Mouse (Mus musculus) stomach, embryonic 16.5 days (tissue): ENCODE results near the gene Itga8. TPM values are rescaled to one million over a fixed set of nuclear protein-coding genes. Genes with fewer than 3 reads are reported as not detected.

Experiments used
- ATAC-seq: fragments of 200-750 bp; cut with Nextera tagmentation; 2 replicates; pipeline ENCODE4 v1.8.0; 2017; ENCODE audit warnings: moderate number of reproducible peaks, moderate TSS enrichment; ENCODE audit not compliant: insufficient read depth, low FRiP score
- H3K27ac ChIP-seq: fragments of 300-500 bp; sonication (generic); 2 replicates; pipeline ENCODE4 v1.5.1; 2014; ENCODE audit warnings: low read length
- H3K27me3 ChIP-seq: fragments of 300-500 bp; sonication (generic); 2 replicates; pipeline ENCODE4 v1.6.1; 2014; ENCODE audit warnings: low read length, control low read depth, mixed read lengths; ENCODE audit not compliant: control insufficient read depth, insufficient read depth
- H3K36me3 ChIP-seq: fragments of 300-500 bp; sonication (generic); 2 replicates; pipeline ENCODE4 v1.6.1; 2014; ENCODE audit warnings: low read length; ENCODE audit not compliant: control insufficient read depth, insufficient read depth
- H3K4me1 ChIP-seq: fragments of 300-500 bp; sonication (generic); 2 replicates; pipeline ENCODE4 v1.6.1; 2014; ENCODE audit warnings: low read length, control low read depth, mixed read lengths; ENCODE audit not compliant: control insufficient read depth, insufficient read depth
- H3K4me2 ChIP-seq: fragments of 300-500 bp; sonication (generic); 2 replicates; pipeline ENCODE4 v1.6.1; 2014; ENCODE audit warnings: low read depth, low read length, mixed read lengths
- H3K4me3 ChIP-seq: fragments of 300-500 bp; sonication (generic); replicated peaks from 2 replicates; pipeline ENCODE4 v1.5.1; 2014; ENCODE audit warnings: mild to moderate bottlenecking, low read length
- H3K9ac ChIP-seq: fragments of 300-500 bp; sonication (generic); 2 replicates; pipeline ENCODE4 v1.6.1; 2014; ENCODE audit warnings: low read length
- H3K9me3 ChIP-seq: fragments of 300-500 bp; sonication (generic); replicated peaks from 2 replicates; pipeline ENCODE4 v1.6.1; 2016; ENCODE audit warnings: low read length, control low read depth; ENCODE audit not compliant: control insufficient read depth
- WGBS: fragments of 180-500 bp; shearing (Covaris S2); extraction: QIAGEN DNeasy Blood & Tissue Kit; methylation state at CpG from one replicate; pipeline ENCODE4 v1.1.7; 2014; 5-methylcytosine and 5-hydroxymethylcytosine counted together
- polyA plus RNA-seq: library from polyadenylated mRNA; unstranded; fragments of >200 nt; fragmentation: Nextera tagmentation; extraction: Ambion mirVana; gene quantifications from 2 replicates; pipeline ENCODE4 v1.2.1, GENCODE M21; 2015

The Itga8 gene
- polyA plus RNA-seq, 1 experiment from 2014 or later: 23.4 TPM

DNA sequence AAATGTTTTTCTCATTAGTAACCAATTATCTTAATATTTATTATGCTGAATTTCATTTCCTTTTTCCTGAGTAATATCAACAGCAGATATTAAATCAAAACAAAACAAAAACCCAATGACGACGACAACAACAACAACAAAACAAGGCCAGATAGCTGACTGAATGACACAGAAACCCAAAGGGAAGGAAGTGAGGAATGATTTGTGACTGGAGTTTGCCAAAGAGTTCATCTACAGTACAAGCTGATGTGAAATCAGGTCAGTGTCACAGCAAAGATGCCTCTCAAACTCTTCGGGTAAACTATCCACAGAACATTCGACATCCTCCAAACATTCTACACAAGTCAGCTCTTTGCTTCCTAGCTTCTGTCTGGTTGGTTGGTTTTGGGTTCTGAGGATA, 104.0 kb downstream of the Itga8 start:
- no peak overlapping the region for H3K27ac ChIP-seq
- no peaks in the 10 kb centered on the region for H3K4me1 ChIP-seq
- H3K36me3 ChIP-seq: no peaks in the 10 kb centered on the region
- WGBS: 88% methylated on average over 4 of the region's 4 CpGs
- H3K9ac ChIP-seq: no peak overlapping the region
- no peak overlapping the region for H3K4me2 ChIP-seq
- H3K9me3 ChIP-seq: no peaks in the 10 kb centered on the region
- H3K27me3 ChIP-seq: no peaks in the 10 kb centered on the region
- no peak for ATAC-seq
- H3K4me3 ChIP-seq: no peak overlapping the region

DNA sequence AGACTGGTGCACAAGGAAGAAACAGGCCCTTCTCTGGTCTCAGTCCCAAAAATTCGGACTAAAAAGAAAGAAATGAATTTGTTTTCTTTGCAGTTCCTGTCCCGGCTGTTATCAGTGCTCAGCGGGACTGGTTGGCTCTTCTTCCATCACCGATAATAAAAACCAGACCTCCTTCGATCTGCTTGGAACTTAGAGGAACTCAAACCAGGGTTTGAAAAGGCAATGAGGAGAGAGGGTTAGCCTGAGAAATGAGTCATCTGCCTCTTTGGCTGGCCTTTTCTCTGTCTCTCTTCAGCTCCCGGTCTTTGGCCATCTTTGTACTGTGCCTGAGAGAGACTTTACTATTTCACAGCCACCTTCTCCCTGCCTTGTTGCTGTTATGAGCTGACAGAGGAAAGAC, 112.7 kb downstream of the Itga8 start:
- Histone ChIP-seq H3K4me3 (no peak overlapping the region), H3K9ac (no peak overlapping the region), H3K27me3 (no peaks in the 10 kb centered on the region), H3K9me3 (no peaks in the 10 kb centered on the region), H3K36me3 (no peaks in the 10 kb centered on the region), H3K27ac (no peak overlapping the region), H3K4me1 (no peaks in the 10 kb centered on the region), H3K4me2 (no peak overlapping the region)
- 55% methylated on average over 6 of the region's 6 CpGs for WGBS
- no peak for ATAC-seq

DNA sequence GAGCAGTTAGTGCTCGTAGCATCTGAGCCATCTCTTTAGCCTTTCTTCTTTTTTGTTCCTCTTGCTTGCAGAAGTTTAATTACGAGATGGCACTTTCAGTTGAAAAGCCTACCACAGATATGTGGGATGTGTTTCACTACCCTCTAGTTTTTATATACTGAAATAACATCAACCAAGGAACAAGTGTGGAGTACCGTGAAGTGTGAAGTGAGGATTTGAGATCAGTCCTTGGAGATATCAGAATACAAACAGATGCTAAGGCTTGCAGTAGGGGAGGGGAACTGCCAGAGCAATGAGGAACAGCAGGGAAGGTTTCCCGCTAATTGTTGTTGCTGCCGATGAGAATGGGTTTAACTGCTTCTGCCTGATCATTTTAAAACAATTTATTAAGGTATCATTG, 114.1 kb downstream of the Itga8 start:
- Histone ChIP-seq H3K4me2 (no peak overlapping the region), H3K36me3 (no peaks in the 10 kb centered on the region), H3K4me1 (no peaks in the 10 kb centered on the region), H3K9ac (no peak overlapping the region), H3K4me3 (no peak overlapping the region), H3K27me3 (no peaks in the 10 kb centered on the region), H3K27ac (no peak overlapping the region), H3K9me3 (no peaks in the 10 kb centered on the region)
- no peak for ATAC-seq
- 66% methylated on average over 5 of the region's 5 CpGs for WGBS

DNA sequence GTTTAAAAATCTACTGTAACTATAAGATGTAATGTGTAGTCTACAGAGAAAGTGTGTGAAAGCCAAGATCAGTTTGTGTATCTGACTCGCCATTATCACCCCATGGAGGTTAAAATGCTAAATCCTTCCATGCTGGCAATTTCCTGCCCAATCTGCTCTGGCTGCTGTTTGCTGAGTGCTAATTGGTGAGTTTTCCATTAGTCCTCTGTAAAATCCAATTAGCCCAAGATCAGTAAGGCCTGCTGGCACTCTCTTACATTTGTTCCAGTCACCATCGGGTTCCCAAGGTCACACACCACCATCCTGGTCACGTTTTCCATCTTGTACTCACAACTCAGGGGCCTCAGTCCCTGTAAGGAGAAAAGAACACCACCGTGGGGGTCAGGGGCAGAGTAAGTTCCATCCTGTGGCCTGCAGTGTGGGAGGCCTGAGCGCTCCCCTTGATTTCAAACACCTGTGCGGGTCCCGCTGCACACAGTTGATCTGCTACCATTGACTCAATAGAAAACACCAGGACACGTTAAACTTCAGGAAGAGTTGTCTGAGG, 119.2 kb downstream of the Itga8 start:
- WGBS: 57% methylated on average over 8 of the region's 8 CpGs
- Histone ChIP-seq H3K9ac (no peak overlapping the region), H3K4me2 (no peak overlapping the region), H3K27me3 (no peaks in the 10 kb centered on the region), H3K27ac (no peak overlapping the region), H3K9me3 (no peaks in the 10 kb centered on the region), H3K36me3 (no peaks in the 10 kb centered on the region), H3K4me1 (no peaks in the 10 kb centered on the region), H3K4me3 (no peak overlapping the region)
- ATAC-seq: no peak

DNA sequence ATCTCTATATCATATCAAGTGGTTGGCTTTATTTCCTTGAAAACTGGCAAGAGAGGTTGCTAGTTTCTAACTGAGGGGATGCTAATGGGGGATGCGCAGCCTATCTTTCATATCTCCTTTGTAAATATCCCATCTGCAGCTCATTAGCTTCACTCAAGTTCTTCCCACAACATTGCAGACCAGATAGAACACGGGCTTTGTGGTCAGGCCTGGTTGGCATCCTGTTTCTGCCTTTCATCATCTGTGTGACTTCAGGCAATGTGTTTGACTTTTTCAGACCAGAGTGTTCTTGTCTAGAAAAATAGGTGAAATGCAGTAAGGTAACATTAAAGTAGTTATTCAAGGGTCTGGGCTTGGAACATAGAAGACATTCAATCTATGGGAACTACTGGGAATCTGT, 121.1 kb downstream of the Itga8 start:
- no peak overlapping the region for H3K27ac ChIP-seq
- H3K4me1 ChIP-seq: no peaks in the 10 kb centered on the region
- 58% methylated on average over 2 of the region's 2 CpGs for WGBS
- no peaks in the 10 kb centered on the region for H3K36me3 ChIP-seq
- no peak overlapping the region for H3K9ac ChIP-seq
- H3K4me2 ChIP-seq: no peak overlapping the region
- no peaks in the 10 kb centered on the region for H3K9me3 ChIP-seq
- H3K4me3 ChIP-seq: no peak overlapping the region
- ATAC-seq: no peak
- H3K27me3 ChIP-seq: no peaks in the 10 kb centered on the region

DNA sequence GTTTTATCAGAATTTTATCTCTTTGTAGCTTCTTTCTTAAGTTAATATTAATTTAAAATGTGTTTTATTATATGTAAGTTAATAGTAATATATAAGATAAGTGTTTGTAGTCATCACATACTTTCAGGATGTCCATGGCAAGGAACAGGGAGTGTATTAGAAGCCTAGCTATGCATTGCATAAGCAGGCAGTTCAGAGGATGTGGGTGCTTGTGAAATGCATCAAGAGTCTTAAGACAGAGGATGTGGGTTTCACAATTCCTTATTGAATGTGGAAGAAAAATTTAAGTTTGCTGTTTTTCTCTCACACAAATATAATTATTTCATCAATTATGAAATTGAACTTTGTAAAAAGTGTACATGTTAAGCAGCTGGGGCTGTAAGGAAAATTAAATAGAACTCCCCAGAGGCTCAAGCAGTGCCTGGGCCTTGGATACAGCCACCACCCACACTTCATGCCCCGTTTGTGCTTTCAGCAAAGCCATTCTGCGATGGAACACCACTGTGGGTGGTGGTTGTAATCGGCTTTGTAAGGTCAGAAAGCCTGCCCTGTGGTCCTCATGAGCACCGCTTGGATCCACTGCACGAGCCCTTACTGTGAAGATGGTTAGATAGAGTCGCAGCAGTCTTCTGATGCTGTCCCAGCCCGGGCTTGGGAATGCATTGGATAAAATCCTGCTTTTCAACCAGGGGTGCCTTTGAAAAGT, 126.8 kb downstream of the Itga8 start:
- Histone ChIP-seq H3K4me2 (no peak overlapping the region), H3K36me3 (no peaks in the 10 kb centered on the region), H3K9ac (no peak overlapping the region), H3K27ac (no peak overlapping the region), H3K27me3 (no peaks in the 10 kb centered on the region), H3K4me3 (no peak overlapping the region), H3K4me1 (no peaks in the 10 kb centered on the region), H3K9me3 (no peaks in the 10 kb centered on the region)
- 78% methylated on average over 7 of the region's 7 CpGs for WGBS
- ATAC-seq: no peak

DNA sequence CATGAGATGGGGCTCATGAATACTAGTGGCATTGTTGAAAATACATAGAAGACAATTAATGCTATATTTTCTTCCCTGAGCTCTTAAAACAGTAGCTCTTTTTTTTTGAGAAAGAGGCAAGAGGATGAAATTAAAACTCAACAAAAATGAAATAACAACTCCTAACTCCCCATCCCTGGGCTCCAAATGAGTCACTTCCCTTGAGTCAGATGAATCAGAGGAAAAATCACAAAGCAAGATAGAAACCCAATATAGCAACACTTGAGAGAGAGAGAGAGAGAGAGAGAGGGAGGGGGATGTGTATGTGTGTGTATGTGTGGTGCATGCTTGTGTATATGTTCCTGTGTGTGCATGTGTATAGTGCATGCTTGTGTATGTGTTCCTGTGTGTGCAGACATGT, 131.5 kb downstream of the Itga8 start:
- no peak overlapping the region for H3K4me3 ChIP-seq
- no peak overlapping the region for H3K27ac ChIP-seq
- H3K9me3 ChIP-seq: no peaks in the 10 kb centered on the region
- H3K9ac ChIP-seq: no peak overlapping the region
- H3K36me3 ChIP-seq: no peaks in the 10 kb centered on the region; the same call in 1 of the 2 replicates
- H3K4me1 ChIP-seq: no peaks in the 10 kb centered on the region
- ATAC-seq: no peak
- no peak overlapping the region for H3K4me2 ChIP-seq
- no peaks in the 10 kb centered on the region for H3K27me3 ChIP-seq

DNA sequence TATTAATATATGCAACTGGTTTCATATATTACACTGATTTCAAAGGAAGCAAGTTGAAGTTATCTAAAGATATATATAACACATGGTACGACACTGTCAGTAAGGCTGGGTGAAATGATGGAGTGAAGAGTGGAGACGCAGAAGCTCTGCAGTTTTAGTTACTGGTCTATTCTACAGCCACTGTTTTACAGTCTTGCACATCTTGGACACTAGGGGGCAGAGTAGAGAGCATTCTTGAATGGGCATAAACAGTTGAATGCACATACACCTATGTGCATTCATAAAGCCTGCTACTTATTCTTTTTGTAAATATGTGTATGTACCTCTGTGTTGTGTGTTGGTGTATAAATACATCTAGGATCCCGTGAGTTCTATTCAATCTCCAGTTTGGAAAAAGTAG, 141.2 kb downstream of the Itga8 start:
- Histone ChIP-seq H3K27ac (no peak overlapping the region), H3K4me1 (peaks cover 5% of the 10 kb centered on the region; the same call in 1 of the 2 replicates), H3K9me3 (no peaks in the 10 kb centered on the region), H3K4me2 (no peak overlapping the region), H3K9ac (no peak overlapping the region), H3K4me3 (no peak overlapping the region), H3K27me3 (no peaks in the 10 kb centered on the region), H3K36me3 (no peaks in the 10 kb centered on the region)
- ATAC-seq: no peak
- WGBS: 90% methylated on average over 3 of the region's 3 CpGs

DNA sequence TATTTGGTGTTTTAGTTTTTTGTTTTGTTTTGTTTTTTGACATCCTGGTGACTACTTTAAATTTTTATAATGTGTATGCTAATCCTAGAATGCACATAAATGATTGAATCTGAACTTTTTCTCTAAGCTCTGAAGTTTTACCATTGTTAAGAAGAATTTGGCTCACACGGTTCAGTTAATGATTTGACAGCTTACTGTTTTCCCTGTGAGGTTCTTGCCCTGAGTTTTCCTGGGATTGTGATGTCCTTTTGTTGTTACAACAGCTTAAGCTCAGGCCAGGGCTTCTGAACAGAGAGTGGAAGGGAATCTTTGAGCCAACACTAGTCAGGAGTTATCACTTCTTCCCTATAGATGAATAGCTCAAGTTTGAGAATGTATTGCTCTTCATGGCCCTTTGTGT, 144.7 kb downstream of the Itga8 start:
- Histone ChIP-seq H3K4me2 (no peak overlapping the region), H3K4me3 (no peak overlapping the region), H3K9ac (no peak overlapping the region), H3K27me3 (no peaks in the 10 kb centered on the region), H3K4me1 (peaks cover 18% of the 10 kb centered on the region), H3K9me3 (no peaks in the 10 kb centered on the region), H3K36me3 (no peaks in the 10 kb centered on the region), H3K27ac (no peak overlapping the region)
- 24% methylated on average over 1 of the region's 1 CpGs for WGBS
- no peak for ATAC-seq
